In the genomic region with DNA sequence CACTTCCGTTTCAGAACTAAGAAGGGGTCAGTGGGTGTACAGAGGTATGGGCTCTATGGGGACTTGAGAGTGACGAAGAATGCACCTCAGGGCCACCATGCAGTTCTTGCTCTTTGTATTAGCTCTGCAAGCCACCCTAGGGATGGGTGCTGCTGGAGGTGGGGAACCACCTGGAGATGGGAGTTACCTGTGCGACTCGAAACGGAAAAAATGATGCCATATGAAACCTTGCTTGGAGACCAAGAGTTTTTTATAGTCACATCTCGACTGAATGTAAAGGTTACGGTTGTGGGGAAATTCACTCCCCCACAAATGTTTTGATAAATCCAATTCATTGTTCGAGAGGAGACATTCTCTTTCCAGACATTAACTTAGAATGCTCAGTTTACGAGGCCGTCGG, we compare ENCODE assay signal across 23 mouse cellular contexts.
"Had no signal": no experiment of that assay in that cellular context is flagged by ENCODE, and none has a peak within 500 bp of the region (broad histone marks: within the 10 kb centered on the region; RNA-seq: fewer than 3 reads in every experiment).

No protein-coding gene starts in this region.

- H3K4me2 ChIP-seq: limb, embryonic 13.5 days; liver, embryonic 12.5 days; liver, embryonic 15.5 days; lung, embryonic 15.5 days; midbrain, embryonic 12.5 days; neural tube, embryonic 13.5 days had no signal

- H3K4me3 ChIP-seq: left cerebral cortex, adult 2 months; limb, embryonic 13.5 days; liver, embryonic 12.5 days; liver, embryonic 15.5 days; lung, embryonic 15.5 days; megakaryocyte, embryonic 14.5 days; midbrain, embryonic 12.5 days; myocyte; neural tube, embryonic 13.5 days had no signal

- H3K4me1 ChIP-seq: liver, embryonic 12.5 days; liver, embryonic 15.5 days; lung, embryonic 15.5 days; midbrain, embryonic 12.5 days had no signal

- DNase-seq: kidney, adult 18-20 months; kidney, adult 9 months; kidney, postnatal 25 days; layer of hippocampus, postnatal 36 days; left cerebral cortex, postnatal 4 days; liver; lung, adult 18-20 months; lung, postnatal 10 days; lung, postnatal 36 days; retina, postnatal 1 day; thymus, adult 18-20 months; thymus, postnatal 36 days had no signal

- H3K36me3 ChIP-seq: liver, embryonic 15.5 days had no signal

- H3K27ac ChIP-seq: kidney, postnatal 0 days; left cerebral cortex, adult 2 months; limb, embryonic 13.5 days; liver, embryonic 12.5 days; liver, embryonic 15.5 days; lung, embryonic 15.5 days; midbrain, embryonic 12.5 days; neural tube, embryonic 13.5 days had no signal

- H3K9me3 ChIP-seq: liver, embryonic 12.5 days; liver, embryonic 15.5 days; lung, embryonic 15.5 days; midbrain, embryonic 12.5 days; neural tube, embryonic 13.5 days had no signal

- H3K27me3 ChIP-seq: limb, embryonic 13.5 days; liver, embryonic 12.5 days; liver, embryonic 15.5 days; lung, embryonic 15.5 days; midbrain, embryonic 12.5 days; neural tube, embryonic 13.5 days had no signal

- ATAC-seq: liver, embryonic 12.5 days; midbrain, embryonic 16.5 days had no signal

- H3K9ac ChIP-seq: limb, embryonic 13.5 days; liver, embryonic 12.5 days; liver, embryonic 15.5 days; lung, embryonic 15.5 days; midbrain, embryonic 12.5 days; neural tube, embryonic 13.5 days had no signal
